Mouse (Mus musculus): ENCODE measurements at regions not wholly inside any gene's neighbourhood (a gene's known extent, or its start where the extent isn't known, plus 50 kb on each side); places are given as distances from the start of the nearest gene placed in this dataset.

DNA sequence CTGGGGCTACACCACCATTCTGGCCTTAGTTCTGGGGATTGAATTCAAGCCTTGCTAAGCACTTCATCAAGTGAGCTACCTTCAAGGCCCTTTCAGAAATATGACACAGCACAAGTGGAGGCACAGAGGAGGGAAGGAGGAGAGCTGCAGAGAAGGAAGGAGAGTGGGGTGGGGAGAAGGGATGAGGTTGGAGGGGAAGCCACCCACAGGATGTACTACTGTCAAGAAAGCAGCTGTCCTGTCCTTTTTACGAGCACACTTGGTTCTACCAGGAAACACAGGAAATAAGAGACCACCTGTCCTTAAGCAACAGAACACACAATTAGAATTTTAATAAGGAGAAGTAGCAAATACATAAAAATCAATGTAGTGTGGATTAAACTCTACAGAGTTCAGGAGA, 210.5 kb upstream of the Mkln1 start:
- Histone ChIP-seq H3K4me1 (ENCODE audit: control insufficient read depth, insufficient read depth, low read length) (no peaks in the 10 kb centered on the region), H3K27ac (ENCODE audit: low read depth, low read length) (no peak overlapping the region), H3K27me3 (ENCODE audit: control insufficient read depth, insufficient read depth, low read length) (no peaks in the 10 kb centered on the region), H3K36me3 (ENCODE audit: control insufficient read depth, insufficient read depth, low read length) (no peaks in the 10 kb centered on the region), H3K4me3 (ENCODE audit: low read depth, low read length) (no peak overlapping the region), H3K9me3 (ENCODE audit: control insufficient read depth, low read length) (no peaks in the 10 kb centered on the region), H3K9ac (replicated peaks; ENCODE audit: low read depth, low read length) (no peak overlapping the region), H3K4me2 (ENCODE audit: low read depth, low read length) (no peak overlapping the region)
- WGBS: 53% methylated on average over 1 of the region's 1 CpGs
- no peak for ATAC-seq (ENCODE audit: low read depth)

DNA sequence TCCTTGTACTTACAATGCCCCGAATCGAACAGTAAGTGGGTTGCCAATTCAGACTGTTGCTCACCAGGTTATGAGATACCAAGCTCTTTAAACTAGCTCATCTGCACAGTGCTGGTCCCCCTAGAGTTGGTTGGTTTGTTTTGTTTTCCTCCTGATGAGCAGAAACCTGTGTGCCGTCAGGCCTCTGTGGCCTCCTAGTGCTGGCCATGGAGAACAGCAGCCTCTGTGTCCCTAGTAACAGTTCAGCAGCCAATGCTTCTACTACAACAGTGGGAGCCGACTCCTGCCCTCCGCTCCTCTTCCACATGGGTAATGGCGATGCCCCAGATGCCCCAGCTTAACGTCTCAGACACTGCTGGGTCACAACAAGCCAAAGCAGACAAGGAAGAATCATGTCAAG, 209.5 kb upstream of the Mkln1 start:
- Histone ChIP-seq H3K9ac (replicated peaks; ENCODE audit: low read depth, low read length) (no peak overlapping the region), H3K4me3 (ENCODE audit: low read depth, low read length) (no peak overlapping the region), H3K27me3 (ENCODE audit: control insufficient read depth, insufficient read depth, low read length) (no peaks in the 10 kb centered on the region), H3K4me2 (ENCODE audit: low read depth, low read length) (no peak overlapping the region), H3K9me3 (ENCODE audit: control insufficient read depth, low read length) (no peaks in the 10 kb centered on the region), H3K4me1 (ENCODE audit: control insufficient read depth, insufficient read depth, low read length) (no peaks in the 10 kb centered on the region), H3K27ac (ENCODE audit: low read depth, low read length) (no peak overlapping the region), H3K36me3 (ENCODE audit: control insufficient read depth, insufficient read depth, low read length) (no peaks in the 10 kb centered on the region)
- 55% methylated on average over 7 of the region's 7 CpGs for WGBS
- ATAC-seq (ENCODE audit: low read depth): no peak

DNA sequence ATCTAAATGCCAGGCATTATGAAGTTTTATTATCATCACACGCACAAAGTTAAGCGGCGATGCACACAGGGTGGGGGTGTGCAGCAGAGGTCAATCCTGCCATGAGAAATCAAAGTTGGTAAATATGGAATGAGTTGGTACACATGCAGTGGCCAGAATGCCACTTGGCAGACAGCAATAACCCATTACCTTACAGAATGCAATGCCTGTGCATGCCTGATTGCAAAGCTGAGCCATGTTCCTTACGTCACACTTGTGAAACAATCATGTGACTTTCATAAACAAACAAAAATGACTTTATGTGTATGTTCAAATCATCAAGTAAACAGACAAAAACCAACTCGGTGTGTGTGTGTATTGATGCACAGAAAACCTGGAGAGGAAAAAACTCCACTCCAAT, 208.5 kb upstream of the Mkln1 start:
- H3K36me3 ChIP-seq (ENCODE audit: control insufficient read depth, insufficient read depth, low read length): no peaks in the 10 kb centered on the region
- no peaks in the 10 kb centered on the region for H3K9me3 ChIP-seq (ENCODE audit: control insufficient read depth, low read length)
- no peak overlapping the region for H3K27ac ChIP-seq (ENCODE audit: low read depth, low read length)
- no peak overlapping the region for H3K9ac ChIP-seq (replicated peaks; ENCODE audit: low read depth, low read length)
- H3K4me2 ChIP-seq (ENCODE audit: low read depth, low read length): no peak overlapping the region
- H3K27me3 ChIP-seq (ENCODE audit: control insufficient read depth, insufficient read depth, low read length): no peaks in the 10 kb centered on the region
- no peak overlapping the region for H3K4me3 ChIP-seq (ENCODE audit: low read depth, low read length)
- no peak for ATAC-seq (ENCODE audit: low read depth)
- H3K4me1 ChIP-seq (ENCODE audit: control insufficient read depth, insufficient read depth, low read length): no peaks in the 10 kb centered on the region
- 87% methylated on average over 5 of the region's 5 CpGs for WGBS

DNA sequence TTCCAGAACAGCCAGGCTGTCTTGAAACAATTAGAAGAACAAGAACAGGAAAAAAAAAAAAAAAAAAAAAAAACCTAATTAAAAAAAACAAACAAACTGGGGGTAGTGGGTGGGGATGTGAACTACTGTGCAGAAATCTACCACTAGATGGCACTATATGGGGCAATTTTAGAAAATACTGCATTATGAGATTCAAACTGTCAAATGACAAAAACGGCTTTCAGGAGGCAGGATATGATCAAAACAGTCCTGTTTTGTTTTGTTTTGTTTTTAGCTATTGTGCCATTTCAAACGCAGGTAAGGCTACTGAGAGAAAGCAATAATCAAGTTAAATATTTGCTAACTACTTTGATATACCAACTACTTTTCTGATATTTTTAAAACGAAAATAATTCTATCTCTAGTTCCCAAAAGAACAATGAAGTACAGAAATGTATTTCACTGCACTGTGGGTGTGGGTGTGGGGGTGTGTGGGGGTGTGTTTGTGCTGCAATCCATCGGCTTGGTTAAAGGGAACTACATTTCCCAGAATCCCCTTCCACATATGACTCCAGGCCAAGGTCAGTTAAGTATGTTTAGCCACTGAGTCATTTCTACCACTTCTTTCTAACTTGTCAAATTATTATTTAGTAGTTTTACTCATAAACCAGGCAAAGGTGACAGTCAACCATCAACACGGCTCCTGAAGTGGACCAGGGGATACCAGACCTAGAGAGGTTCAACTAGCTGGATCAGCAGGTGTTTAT, 207.7 kb upstream of the Mkln1 start:
- H3K4me3 ChIP-seq (ENCODE audit: low read depth, low read length): no peak overlapping the region
- H3K4me1 ChIP-seq (ENCODE audit: control insufficient read depth, insufficient read depth, low read length): no peaks in the 10 kb centered on the region
- H3K27me3 ChIP-seq (ENCODE audit: control insufficient read depth, insufficient read depth, low read length): no peaks in the 10 kb centered on the region
- ATAC-seq (ENCODE audit: low read depth): no peak
- no peak overlapping the region for H3K9ac ChIP-seq (replicated peaks; ENCODE audit: low read depth, low read length)
- H3K27ac ChIP-seq (ENCODE audit: low read depth, low read length): no peak overlapping the region
- WGBS: 60% methylated on average over 5 of the region's 5 CpGs
- no peak overlapping the region for H3K4me2 ChIP-seq (ENCODE audit: low read depth, low read length)
- H3K9me3 ChIP-seq (ENCODE audit: control insufficient read depth, low read length): no peaks in the 10 kb centered on the region
- no peaks in the 10 kb centered on the region for H3K36me3 ChIP-seq (ENCODE audit: control insufficient read depth, insufficient read depth, low read length)

DNA sequence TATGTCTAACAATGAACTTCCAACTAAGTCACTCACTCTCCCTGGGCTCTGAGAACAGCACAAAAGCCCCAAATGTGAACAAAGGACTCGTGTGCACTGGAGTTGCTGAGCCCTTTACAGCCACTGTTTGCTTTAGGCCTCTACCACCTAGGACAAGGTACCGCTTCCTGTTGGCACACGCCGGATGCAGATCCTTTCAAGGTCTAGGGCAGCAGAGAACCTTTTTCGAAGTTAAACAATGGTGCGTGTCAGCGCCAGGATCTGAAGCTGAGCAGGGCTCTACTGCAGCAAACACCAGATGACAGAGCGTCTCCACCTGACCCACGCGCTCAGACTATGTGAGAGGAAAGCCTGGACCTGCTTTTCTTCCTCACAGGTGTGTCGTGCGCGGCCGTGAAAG, 207.0 kb upstream of the Mkln1 start:
- no peak overlapping the region for H3K9ac ChIP-seq (replicated peaks; ENCODE audit: low read depth, low read length)
- no peaks in the 10 kb centered on the region for H3K27me3 ChIP-seq (ENCODE audit: control insufficient read depth, insufficient read depth, low read length)
- no peaks in the 10 kb centered on the region for H3K36me3 ChIP-seq (ENCODE audit: control insufficient read depth, insufficient read depth, low read length)
- no peaks in the 10 kb centered on the region for H3K9me3 ChIP-seq (ENCODE audit: control insufficient read depth, low read length)
- no peak overlapping the region for H3K4me3 ChIP-seq (ENCODE audit: low read depth, low read length)
- 90% methylated on average over 14 of the region's 14 CpGs for WGBS
- ATAC-seq (ENCODE audit: low read depth): peak; percentile 11; the same call in 1 of the 2 replicates
- H3K27ac ChIP-seq (ENCODE audit: low read depth, low read length): no peak overlapping the region
- no peaks in the 10 kb centered on the region for H3K4me1 ChIP-seq (ENCODE audit: control insufficient read depth, insufficient read depth, low read length)
- H3K4me2 ChIP-seq (ENCODE audit: low read depth, low read length): no peak overlapping the region

DNA sequence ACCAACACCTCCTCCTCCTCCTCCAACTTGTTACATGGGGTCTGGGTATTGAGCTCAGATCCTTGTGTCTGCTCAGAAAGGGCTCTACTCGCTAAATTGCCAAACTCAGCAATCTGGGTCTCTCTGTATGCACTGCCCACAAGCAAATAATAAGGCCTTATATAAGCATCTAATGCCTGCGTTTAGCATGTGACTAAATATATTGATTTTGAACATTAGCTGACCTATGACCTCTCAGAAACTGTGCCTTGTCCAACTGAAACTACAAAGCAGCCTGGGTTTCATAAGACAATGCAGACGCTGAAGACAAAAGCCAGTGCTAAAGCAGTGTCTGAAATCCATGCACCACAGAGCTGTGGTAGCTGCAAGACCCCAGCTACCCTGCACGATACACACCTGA, 206.3 kb upstream of the Mkln1 start:
- H3K4me2 ChIP-seq (ENCODE audit: low read depth, low read length): no peak overlapping the region
- H3K36me3 ChIP-seq (ENCODE audit: control insufficient read depth, insufficient read depth, low read length): no peaks in the 10 kb centered on the region
- no peak overlapping the region for H3K4me3 ChIP-seq (ENCODE audit: low read depth, low read length)
- no peaks in the 10 kb centered on the region for H3K9me3 ChIP-seq (ENCODE audit: control insufficient read depth, low read length)
- WGBS: 87% methylated on average over 4 of the region's 4 CpGs
- no peak for ATAC-seq (ENCODE audit: low read depth)
- H3K27me3 ChIP-seq (ENCODE audit: control insufficient read depth, insufficient read depth, low read length): no peaks in the 10 kb centered on the region
- no peaks in the 10 kb centered on the region for H3K4me1 ChIP-seq (ENCODE audit: control insufficient read depth, insufficient read depth, low read length)
- no peak overlapping the region for H3K27ac ChIP-seq (ENCODE audit: low read depth, low read length)
- no peak overlapping the region for H3K9ac ChIP-seq (replicated peaks; ENCODE audit: low read depth, low read length)

DNA sequence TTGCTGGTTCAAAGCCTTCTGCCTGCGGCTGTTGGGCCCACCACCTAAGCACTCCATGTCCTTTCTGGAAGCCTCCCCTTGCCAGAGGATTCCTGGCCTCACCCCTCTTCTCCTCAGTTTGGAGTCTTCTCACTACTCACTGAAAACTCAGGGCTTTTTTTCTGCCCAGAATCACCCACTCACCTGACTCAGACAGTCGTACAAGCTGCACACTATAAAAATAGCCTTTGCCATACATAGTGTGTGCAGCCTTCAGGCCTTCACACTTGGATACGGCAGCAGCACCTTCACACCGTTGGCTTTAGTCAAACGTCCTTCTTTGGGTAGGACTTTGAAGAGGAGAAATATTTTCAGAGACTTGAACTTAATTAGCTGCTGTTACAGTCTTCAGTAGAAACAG, 205.3 kb upstream of the Mkln1 start:
- no peaks in the 10 kb centered on the region for H3K4me1 ChIP-seq (ENCODE audit: control insufficient read depth, insufficient read depth, low read length)
- no peak for ATAC-seq (ENCODE audit: low read depth)

DNA sequence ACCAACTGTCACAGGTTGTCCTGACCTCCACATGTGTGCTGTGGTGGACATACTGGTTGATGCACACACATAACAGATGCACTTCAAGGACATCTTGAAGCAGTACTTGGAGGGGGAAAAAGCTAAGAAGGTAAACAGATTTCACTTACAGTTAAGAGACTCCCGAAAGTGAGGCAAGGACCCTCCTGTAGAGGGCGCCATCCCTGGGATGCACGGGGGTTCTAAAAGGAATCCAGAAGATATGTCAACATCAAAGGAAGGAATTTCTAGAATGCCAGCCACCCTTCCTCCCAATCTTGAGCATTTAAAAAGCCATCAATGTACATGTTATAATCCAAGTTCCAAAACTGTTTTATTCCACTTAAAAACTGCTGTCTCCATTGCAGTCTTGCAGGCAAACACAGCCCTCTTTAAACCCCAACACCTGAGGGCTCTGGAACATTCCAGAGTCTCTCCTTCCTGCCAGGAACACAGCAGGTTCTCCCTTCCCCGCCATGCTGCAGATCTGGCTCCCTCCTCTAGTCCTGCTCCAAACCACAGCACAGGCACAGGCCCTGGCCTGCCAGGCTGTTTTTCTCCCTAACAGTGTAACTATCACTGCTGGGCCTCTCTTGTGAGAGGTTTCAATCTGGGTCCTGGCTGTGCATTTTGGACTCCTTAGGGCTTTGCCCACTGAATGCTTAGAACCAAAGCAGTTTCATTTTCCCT, 200.8 kb upstream of the Mkln1 start:
- Histone ChIP-seq H3K9me3 (ENCODE audit: control insufficient read depth, low read length) (no peaks in the 10 kb centered on the region), H3K4me2 (ENCODE audit: low read depth, low read length) (no peak overlapping the region), H3K27me3 (ENCODE audit: control insufficient read depth, insufficient read depth, low read length) (no peaks in the 10 kb centered on the region), H3K36me3 (ENCODE audit: control insufficient read depth, insufficient read depth, low read length) (no peaks in the 10 kb centered on the region), H3K4me1 (ENCODE audit: control insufficient read depth, insufficient read depth, low read length) (no peaks in the 10 kb centered on the region), H3K4me3 (ENCODE audit: low read depth, low read length) (no peak overlapping the region), H3K27ac (ENCODE audit: low read depth, low read length) (no peak overlapping the region), H3K9ac (replicated peaks; ENCODE audit: low read depth, low read length) (no peak overlapping the region)
- no peak for ATAC-seq (ENCODE audit: low read depth)
- WGBS: 69% methylated on average over 4 of the region's 4 CpGs

More for the DNA sequence above, 205.3 kb upstream of the Mkln1 start:
- Histone ChIP-seq H3K9me3 (ENCODE audit: control insufficient read depth, low read length) (no peaks in the 10 kb centered on the region), H3K36me3 (ENCODE audit: control insufficient read depth, insufficient read depth, low read length) (no peaks in the 10 kb centered on the region), H3K4me2 (ENCODE audit: low read depth, low read length) (no peak overlapping the region), H3K4me3 (ENCODE audit: low read depth, low read length) (no peak overlapping the region), H3K9ac (replicated peaks; ENCODE audit: low read depth, low read length) (no peak overlapping the region), H3K27me3 (ENCODE audit: control insufficient read depth, insufficient read depth, low read length) (no peaks in the 10 kb centered on the region), H3K27ac (ENCODE audit: low read depth, low read length) (no peak overlapping the region)
- 92% methylated on average over 5 of the region's 5 CpGs for WGBS

DNA sequence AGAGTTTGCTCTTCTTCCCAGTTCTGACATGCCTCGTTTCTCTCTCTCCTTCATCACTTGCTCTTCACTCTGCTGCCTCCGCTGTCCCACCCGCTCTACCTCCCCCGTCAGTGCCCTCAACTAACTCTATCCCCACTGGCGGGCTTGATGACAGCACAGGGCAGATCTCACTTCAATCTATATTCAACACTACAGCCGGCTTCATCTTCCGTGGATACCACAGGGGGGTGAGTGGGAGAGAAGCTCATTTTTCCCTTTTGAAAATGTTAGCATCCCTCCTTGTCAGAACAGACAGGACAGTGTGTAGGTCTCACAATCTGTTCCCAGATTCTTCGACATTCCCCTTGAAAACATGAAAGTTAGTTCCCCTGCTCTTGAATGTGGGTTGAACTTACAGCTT, 200.2 kb upstream of the Mkln1 start:
- 84% methylated on average over 8 of the region's 8 CpGs for WGBS

More for the DNA sequence above, 200.2 kb upstream of the Mkln1 start:
- Histone ChIP-seq H3K4me1 (ENCODE audit: control insufficient read depth, insufficient read depth, low read length) (no peaks in the 10 kb centered on the region), H3K9ac (replicated peaks; ENCODE audit: low read depth, low read length) (no peak overlapping the region), H3K27ac (ENCODE audit: low read depth, low read length) (no peak overlapping the region), H3K4me2 (ENCODE audit: low read depth, low read length) (no peak overlapping the region), H3K36me3 (ENCODE audit: control insufficient read depth, insufficient read depth, low read length) (no peaks in the 10 kb centered on the region), H3K9me3 (ENCODE audit: control insufficient read depth, low read length) (no peaks in the 10 kb centered on the region), H3K27me3 (ENCODE audit: control insufficient read depth, insufficient read depth, low read length) (no peaks in the 10 kb centered on the region), H3K4me3 (ENCODE audit: low read depth, low read length) (no peak overlapping the region)
- no peak for ATAC-seq (ENCODE audit: low read depth)
